Mouse (Mus musculus) G1E-ER4 (cell line): ENCODE results near the gene Rab11fip3. TPM values are rescaled to one million over a fixed set of nuclear protein-coding genes. Genes with fewer than 3 reads are reported as not detected.

Experiments
- GATA1 ChIP-seq: IDR thresholded peaks from one replicate; pipeline ENCODE4 v1.8.0; 2012; ENCODE audit warnings: low read length, inconsistent platforms
- polyA plus RNA-seq: library from polyadenylated mRNA; stranded (reverse); fragments of >175 nt; gene quantifications from 2 replicates; pipeline ENCODE4 v1.2.3, GENCODE M21; 2012

The Rab11fip3 gene
- polyA plus RNA-seq, 1 experiment, result 17.0 TPM

GRCm38 (mm10) chr17:26052706-26053105 is 16.6 kb downstream of the Rab11fip3 start:
- no peak for TF ChIP-seq GATA1

GRCm38 (mm10) chr17:26052074-26052473 is 17.3 kb downstream of the Rab11fip3 start:
- TF ChIP-seq GATA1, result no peak

DNA sequence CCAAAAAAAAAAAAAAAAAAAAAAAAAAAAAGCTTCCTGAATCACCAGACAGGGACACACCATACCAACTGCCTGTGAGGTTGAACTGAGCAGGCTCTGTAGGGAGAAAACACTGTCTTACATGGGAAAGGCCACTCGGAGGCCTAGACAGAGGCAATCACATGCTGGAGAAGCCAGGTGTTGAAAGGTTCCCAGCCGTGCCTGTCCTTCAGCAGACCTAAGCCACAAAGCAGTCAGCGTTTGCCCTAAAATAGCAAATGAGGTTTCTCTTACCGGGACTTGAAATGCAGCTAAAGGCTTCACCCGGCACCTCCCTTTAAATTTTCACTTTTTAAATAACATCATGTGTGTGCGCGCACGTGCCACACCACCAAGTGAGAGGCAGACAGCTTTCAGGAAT is 21.2 kb downstream of the Rab11fip3 start:
- TF ChIP-seq GATA1, result no peak

DNA sequence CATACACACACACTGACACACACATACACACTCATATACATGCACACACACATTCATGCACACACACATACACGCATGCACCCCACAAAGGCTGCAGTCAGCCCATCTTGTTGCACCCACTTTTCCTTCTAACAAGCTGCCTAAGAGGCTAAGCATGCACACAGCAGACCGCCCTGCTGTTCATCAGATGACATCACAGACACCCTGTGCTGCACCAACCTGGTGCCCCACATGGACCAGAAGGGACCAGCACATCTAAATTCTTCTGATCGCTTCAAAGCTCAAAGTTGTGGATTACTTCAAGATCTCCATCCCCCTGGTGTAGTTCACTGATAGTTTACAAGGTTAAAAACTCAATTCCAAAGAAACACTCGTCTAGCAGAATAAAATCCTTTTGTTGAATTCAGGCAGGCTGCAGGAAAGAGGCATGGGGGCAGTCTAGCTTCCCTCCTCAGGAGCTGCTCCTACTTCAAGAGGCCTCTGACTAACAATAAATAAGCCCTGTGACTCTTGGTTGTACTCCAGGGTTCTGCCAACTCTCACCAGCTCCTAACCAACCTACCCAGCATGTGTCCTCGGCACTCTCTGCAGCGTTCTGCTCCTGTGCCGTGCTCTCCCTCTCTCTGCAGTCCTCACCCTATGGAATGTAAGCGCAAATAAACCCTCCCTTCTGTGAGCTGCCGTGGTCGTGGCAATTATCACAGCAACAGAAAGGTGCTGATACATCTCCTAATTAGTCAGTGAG is 22.9 kb downstream of the Rab11fip3 start:
- TF ChIP-seq GATA1, result no peak

DNA sequence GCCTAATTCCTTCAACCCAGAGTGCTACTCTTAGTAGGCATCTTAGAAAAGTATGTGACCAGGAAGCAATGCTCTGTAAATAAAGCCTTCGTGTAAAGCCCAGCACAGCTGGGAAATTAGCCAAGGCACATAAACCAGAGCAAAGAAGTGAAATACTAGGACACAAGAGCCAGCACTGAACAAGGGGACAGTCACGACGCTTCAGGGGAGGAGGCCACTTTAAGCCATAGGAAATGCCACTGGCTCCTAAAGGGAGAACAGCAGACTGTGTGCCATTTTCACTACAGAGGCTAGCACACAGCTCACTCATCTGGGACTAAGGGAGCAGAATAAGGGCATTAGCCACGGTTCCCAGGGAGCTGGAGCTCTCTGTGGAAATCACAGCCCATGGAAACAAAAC is 24.1 kb downstream of the Rab11fip3 start:
- TF ChIP-seq GATA1, result no peak

GRCm38 (mm10) chr17:26043249-26043636 is 26.1 kb downstream of the Rab11fip3 start:
- no peak for TF ChIP-seq GATA1

DNA sequence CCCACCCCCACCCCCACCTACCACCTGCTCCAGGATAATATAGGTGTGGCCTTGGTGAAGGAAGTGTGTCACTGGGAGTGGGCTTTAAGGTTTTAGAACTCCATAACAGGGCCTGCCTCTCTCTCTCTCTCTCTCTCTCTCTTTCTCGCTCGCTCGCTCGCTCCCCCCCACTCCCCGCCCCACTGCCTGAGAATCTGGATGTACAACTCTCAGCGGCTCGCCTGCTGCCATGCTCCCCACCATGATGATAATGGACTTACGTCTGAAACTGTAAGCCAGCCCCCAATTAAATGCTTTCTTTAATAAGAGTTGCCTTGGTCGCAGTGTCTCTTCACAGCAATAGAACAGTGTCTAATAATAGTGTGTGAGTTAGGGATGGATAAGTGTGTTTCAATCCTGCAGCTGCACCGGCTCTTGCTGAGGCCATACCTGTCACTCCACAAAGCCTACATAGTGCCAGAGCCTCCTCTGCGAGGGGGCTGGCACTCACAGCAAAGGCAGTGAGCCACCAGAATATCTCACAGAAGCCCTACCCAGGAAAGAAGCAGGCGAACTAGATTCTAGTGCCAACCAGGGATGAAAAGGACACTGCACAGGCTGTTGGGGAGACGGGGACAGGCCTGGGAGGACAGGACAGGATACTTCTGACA is 26.6 kb downstream of the Rab11fip3 start:
- TF ChIP-seq GATA1, result no peak

- TF ChIP-seq GATA1, result no peak
Measured at GRCm38 (mm10) chr17:26041111-26041802, 28.1 kb downstream of the Rab11fip3 start.

GRCm38 (mm10) chr17:26032037-26032436 is 37.3 kb downstream of the Rab11fip3 start:
- no peak for TF ChIP-seq GATA1

DNA sequence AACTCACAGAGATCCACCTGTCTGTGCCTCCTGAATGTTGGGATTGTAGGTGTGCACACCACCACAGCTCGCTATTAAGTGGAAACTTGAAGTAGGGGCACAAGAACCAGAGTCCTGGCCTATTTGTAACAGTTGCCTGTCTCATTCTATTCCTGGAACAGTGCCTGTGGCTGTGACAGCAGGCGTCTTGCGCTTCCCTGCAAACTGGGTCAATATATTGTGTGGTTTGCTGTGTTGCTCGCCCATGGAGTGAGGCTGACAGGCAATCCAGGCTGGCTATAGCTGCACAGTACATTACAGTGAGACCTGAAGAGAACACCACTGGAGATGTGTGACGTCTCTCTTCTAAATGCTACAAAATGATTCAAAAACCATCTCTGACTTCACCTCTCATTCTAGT is 37.8 kb downstream of the Rab11fip3 start:
- TF ChIP-seq GATA1, result no peak

GRCm38 (mm10) chr17:26028261-26028660 is 41.1 kb downstream of the Rab11fip3 start:
- no peak for TF ChIP-seq GATA1

DNA sequence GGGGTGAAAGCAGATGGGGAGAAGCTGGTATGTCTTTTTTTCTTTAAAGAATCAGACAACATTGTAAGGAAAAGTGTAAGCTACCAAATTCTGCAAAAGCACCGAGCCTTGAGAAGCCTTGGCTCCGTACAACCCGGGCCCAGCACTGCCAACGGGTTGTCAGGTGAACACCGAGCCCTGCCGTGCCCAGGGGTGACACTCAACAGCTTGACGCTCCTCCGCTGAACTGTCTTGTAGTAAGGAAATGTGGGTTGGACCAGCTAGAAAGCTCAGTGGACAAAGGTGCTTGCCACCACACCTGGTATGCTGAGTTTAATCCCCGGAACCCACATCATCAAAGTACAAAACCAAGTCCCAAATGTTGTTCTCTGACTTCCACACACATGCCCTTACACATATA is 44.7 kb downstream of the Rab11fip3 start:
- no peak for TF ChIP-seq GATA1

DNA sequence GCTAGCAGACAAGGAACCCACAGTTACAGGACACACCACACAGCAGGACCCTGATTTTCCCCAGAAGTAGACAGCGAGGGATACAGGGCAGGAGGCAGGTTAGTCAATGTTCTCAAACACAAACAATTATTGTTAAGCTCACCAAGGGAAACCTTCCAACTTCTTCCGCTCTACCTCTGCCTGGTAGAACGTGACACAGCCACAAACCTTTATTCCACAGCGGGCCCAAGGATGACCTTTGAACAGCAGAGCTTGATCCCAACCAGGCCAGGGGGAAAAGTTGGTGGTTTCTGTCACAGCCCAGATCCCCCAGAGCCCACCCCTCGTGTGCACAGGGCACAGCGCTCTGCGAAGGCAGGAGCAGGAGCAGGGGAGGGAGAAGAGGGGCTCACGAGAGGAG is 45.4 kb downstream of the Rab11fip3 start:
- TF ChIP-seq GATA1, result no peak

- no peak for TF ChIP-seq GATA1
Measured at GRCm38 (mm10) chr17:26023181-26023580, 46.2 kb downstream of the Rab11fip3 start.

- no peak for TF ChIP-seq GATA1
Measured at GRCm38 (mm10) chr17:26021728-26022341, 47.5 kb downstream of the Rab11fip3 start.

DNA sequence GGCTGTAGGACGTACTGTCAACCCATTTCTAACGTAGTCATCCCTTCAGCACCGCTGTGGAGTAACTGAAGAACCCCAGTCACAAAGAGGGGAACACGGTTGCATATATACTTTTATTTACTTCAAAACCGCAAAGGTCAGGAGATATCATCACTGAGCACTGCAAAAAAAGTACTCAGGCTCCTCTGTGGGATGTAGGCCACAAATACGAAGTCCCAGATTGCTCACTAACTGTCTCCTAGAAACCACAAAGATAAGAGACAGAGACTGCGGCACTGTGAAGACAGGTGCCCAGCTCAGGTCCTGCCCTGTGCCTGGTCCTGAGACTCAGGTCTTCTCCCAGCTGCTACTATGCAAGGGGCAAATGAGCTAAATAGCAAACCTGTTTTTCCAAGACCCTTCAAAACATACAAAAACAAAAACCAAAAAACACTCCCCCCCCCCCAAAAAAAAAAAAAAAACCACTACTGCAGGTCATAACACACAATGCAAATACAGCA is 48.5 kb downstream of the Rab11fip3 start:
- no peak for TF ChIP-seq GATA1
